Mouse (Mus musculus) brain, embryonic 14.5 days (tissue): ENCODE measurements at regions not wholly inside any gene's neighbourhood (a gene's known extent, or its start where the extent isn't known, plus 50 kb on each side); places are given as distances from the start of the nearest gene placed in this dataset.

Experiments
- CTCF ChIP-seq: fragments of 200-500 bp; IDR thresholded peaks from 2 replicates; pipeline ENCODE4 v1.5.1; 2012; ENCODE audit warnings: inconsistent platforms, mild to moderate bottlenecking, moderate library complexity, borderline replicate concordance; ENCODE audit not compliant: insufficient read depth, insufficient read length; ENCODE audit errors: extremely low read depth
- POLR2A ChIP-seq: fragments of 200-500 bp; IDR thresholded peaks from 2 replicates; pipeline ENCODE4 v1.6.1; 2012; ENCODE audit warnings: mild to moderate bottlenecking, inconsistent platforms, borderline replicate concordance; ENCODE audit not compliant: poor library complexity, insufficient read depth, insufficient read length, severe bottlenecking; ENCODE audit errors: extremely low read depth

DNA sequence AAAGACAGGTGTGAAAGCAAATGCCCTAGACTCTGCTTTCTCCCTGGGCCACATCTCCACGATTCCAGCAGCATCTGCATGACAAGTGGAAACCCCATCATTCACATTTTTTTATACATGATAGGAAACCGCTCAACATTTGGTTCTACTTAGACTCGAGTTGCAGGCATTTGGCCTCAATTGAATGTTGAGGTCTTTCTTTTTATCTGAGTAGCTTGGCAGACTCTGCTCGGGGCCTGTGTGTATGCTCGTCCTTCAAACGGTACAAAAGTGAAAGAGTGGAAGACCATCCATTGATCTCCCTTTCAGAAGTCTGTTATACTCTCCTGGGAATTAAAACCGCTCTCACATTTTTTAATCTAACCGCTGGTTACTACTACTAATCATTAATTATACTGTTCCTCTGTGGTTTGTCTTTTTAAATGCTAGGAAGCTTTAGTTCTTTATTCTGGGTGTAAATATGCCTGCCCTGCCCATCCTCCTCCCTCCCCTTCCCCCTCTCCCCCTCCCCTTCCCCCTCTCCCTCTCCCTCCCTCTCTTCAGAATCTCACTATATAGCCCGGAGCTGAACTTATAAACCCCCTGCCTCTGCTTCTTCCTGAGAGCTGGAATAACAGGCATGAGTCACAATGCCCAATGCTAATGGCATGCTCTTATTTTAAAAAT is 75.5 kb downstream of the Dyrk2 start:
- TF ChIP-seq CTCF = no peak
- TF ChIP-seq POLR2A = no peak
